Mouse (Mus musculus): ENCODE results near the gene Cpb2.

The Cpb2 gene

DNA sequence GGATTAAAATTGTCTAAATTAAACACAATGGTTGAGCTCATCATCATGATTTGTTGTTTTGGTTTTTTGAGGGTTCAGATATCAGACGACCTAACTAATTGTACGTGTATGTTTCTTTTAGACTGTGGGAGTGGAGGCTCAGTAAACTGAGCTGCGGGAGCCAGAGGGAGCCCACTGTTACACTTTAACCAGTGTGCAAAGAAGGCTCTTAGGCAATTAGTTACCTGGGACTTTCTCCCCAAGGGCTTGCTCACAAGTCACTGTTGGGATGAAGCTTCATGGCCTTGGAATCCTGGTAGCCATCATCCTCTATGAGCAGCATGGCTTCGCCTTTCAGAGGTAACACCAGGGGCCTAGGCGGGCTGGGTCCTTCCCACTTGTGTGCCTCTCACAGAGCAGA, at the start of gene Cpb2:
Cpb2 (plus strand) TSS at position 201 of the 400 bp plus-strand sequence.
- DNase-seq (ENCODE audit: extremely low spot score, low spot score) = no peak

DNA sequence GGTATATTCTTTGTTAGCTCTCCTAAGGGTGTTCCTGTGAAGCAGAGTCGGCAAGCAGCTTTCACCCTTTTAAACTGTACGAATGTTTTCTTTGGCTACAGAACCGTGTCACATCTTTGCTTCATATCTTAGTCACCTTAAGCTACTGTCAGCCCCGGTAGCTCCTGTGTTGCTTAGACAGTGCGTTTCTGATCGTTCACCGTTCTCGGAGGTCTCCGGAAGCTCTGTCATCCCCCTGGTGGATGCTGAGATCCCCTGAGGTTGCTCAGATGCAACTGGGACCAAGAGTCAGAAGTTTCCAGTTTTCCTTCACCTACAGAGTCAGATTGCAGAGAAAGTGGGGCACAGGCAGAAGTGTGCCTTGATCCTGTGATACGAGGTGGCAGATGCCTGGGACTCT, 49.7 kb upstream of the Cpb2 start:
- no peak for DNase-seq (ENCODE audit: extremely low spot score, low spot score)

DNA sequence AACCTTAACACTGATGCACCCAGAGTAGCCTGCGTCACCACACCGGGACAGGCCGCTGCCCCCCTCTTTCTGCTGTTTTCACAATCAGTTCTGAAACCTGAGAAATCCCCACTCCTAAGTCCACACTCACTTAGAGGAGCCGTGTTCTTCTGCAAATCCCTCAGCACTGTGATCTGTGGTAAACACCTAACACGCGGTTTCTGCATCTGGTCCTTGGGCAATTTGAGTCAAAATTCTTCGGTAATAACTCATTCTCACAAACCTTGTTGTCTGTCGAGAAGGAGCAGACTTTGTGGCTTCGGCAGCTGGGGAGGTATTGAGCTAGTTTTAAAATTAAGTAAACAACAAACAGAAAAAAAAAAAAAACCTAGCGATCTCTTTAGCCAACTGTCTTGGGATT, 49.2 kb upstream of the Cpb2 start:
- no peak for DNase-seq (ENCODE audit: extremely low spot score, low spot score)

DNA sequence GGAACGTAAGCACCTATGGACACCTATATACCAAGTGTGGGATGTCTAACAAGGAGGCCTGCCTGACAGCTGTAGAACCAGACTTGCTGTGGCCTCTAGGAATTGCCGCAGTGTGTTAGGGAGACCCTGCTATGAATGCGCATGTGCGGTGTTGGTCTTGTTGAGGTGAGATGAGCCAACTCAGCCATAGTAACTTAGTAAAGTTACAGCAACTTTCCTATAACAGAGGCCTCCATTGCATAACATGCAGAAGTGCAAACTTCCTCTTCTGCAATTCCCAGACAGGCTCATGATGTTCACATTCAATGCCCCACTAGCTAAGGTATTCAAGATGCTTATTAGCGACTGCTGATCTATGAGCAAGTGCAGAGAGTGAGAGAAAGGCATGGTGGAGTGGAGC, 46.6 kb upstream of the Cpb2 start:
- DNase-seq (ENCODE audit: extremely low spot score, low spot score) = no peak

DNA sequence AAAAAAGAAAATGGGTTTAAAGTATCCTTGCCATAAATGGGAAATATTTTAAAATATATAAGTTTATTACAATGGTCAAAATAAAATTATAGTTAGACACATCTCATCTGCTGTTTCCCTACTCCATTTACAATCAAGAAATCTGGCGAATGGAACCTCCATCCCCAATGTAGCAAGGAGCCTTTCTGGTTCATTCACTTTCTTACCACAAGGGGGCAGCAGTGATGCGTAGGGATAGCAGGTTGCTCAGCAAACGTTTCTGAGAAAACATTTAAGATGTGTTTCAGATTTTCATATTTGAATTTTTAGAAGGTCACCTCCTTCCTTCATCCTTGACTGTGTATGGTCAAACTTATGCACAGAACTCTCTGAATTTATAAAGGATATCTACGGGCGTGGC, 45.1 kb upstream of the Cpb2 start:
- DNase-seq (ENCODE audit: extremely low spot score, low spot score) = peak; percentile 62

DNA sequence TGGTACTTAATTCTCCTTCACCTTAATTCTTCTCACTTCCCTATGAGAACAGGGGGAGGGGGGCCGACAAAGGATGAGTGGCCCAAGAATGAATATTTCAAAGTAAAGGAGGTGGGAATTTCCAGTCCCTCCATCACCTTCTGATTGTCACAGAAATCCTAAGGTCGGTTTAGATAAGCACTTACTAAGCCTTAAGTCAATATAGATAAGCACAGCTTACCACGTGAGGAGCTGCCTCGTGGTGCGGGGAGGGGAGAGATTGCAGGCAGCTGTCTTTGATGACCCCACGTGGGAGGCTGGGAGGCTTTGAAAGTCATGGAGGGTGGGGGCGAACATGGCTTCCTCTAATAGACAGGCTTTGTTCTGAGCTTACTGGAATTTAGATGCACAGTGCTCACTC, 44.4 kb upstream of the Cpb2 start:
- no peak for DNase-seq (ENCODE audit: extremely low spot score, low spot score)

DNA sequence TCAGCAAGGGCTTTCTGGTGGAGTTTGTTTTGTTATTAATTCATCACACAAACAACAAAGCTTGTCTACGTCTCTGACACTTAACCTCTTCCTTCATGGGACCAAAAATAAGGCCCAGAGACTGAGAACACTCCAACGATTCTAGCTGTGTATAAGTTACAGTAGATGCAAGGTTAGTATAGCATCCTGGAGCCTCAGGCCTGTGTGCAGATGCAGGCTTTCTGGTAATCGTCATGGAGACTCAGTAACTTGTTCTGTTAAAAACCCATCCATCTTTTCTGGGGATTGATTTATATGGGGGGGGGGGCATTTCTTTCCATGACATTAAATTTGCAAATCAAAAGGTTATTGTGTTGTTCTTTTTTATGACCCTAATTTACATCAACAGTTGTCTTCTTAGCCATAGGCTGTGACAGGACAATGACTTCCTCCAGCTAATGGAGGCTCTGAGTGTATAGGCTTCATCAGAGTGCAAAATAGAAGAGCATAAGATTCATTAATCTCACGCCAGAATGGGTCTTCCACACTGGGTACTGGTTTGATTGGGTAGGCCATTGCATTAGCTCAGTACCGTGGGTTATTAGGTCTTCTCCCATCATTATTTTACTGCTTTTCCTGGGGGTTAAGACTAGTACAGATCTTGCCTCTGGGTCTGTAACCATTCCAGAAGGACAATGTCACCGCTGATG, 36.6 kb upstream of the Cpb2 start:
- DNase-seq (ENCODE audit: extremely low spot score, low spot score) = no peak

DNA sequence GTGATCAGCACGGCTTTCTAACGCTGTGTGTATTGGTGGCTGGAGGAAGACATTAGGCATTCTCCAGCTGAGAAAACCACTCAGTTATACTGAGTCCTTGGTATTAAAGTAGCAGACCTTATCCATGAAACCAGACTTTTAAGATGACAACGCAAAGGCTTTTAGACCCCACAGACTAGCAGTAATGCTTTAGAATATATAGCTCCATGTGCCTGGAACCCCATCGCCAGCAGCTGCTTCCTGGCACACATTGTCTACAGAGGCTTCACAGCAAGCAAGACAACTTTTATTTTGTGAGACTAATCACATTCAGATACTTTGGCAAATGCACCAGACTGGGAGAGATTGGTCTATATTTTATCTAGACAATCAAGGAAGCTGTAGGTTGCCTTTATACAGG, 35.8 kb upstream of the Cpb2 start:
- no peak for DNase-seq (ENCODE audit: extremely low spot score, low spot score)

DNA sequence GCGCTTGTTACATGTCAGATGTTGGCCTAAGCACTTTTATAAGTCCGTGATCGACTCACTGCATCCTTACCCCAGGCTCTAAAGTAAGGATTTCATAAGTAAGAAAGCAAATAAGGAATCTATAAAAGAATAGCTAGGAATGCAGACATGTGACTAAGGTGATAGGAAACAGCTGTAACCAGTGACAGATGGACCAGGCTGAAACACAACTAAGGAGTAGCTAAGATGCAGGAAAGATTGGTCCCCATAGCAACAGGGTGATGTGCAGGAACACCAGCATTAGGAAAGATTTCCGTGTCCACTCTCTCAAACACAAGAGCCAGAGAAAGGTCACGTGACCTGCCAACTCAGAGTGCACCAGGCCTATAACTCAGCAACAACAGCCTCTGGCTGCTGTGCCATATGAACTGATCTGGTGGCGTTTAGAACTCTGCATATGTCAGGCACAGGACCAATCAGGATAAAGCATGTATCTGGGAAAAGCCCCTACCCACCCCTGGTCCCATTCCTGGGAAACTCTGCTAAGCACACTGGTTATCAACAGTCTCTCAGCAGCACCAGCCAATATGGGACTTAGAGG, 33.4 kb upstream of the Cpb2 start:
- no peak for DNase-seq (ENCODE audit: extremely low spot score, low spot score)

DNA sequence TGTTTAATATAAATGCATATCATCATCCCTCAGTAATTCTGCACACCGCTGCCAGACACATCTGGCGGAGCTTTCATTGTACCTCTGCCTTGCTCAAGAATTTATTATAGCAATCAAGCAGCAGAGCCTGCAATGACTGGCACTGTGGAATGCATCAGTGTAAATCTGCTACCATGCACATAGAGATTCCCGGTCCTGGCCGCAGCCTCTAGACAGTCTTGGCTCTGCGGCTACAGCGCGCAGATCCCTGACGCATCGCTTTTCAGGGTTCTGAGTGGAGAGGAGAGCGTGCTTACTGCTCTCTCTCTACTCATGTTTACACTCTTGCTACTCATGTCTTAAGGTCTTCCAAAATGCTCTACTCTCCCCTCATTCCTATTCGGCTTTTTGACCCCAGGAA, 28.3 kb upstream of the Cpb2 start:
- no peak for DNase-seq (ENCODE audit: extremely low spot score, low spot score)

DNA sequence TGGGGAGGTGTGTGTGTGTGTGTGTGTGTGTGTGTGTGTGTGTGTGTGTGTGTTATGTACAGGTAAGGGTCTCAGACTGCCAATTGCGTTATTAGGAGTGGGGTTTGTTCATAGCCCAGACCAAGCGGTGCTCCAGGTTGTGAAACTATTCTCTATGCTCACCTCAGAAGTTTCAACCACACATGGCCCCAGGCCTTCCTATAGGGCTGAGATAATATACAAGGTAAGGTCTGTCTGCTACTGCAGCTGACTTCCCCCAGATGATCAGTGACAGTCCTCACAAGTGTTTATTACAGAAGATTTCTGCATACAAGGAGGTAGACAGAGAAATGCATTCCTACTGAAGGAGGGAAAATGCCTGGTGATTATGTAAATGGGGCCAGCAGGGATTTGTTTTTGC, 23.2 kb upstream of the Cpb2 start:
- DNase-seq (ENCODE audit: extremely low spot score, low spot score) = no peak

DNA sequence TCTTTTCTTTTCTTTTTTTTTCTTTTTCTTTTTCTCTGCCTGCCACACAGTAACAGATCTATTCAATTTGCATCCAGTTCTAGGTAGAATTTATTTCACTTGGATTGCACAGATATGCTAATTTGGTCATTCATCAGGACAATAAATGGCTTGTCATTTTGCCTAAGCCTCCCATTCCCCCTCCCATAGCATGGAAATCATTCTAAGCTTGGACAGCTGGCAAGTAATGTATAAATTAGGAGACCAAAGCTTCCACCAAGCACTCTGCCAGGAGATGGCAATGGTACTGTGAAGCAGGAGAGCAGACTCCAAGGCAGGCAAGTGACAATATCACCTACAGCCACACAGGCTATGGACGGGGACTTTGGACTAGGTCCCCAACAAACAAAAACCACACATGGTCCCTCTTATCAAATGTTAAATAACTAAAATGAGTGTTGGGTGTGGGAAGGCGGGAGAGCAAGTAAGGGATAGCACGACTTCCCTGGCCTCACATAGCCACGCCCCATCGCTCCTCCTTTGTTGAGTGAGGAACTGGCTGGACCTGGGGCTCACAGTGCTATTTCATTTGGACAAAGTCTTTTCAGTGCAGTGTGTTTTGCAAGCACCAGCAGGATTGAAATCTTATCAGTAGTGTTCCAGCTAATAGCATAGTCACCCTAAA, 22.7 kb upstream of the Cpb2 start:
- no peak for DNase-seq (ENCODE audit: extremely low spot score, low spot score)

DNA sequence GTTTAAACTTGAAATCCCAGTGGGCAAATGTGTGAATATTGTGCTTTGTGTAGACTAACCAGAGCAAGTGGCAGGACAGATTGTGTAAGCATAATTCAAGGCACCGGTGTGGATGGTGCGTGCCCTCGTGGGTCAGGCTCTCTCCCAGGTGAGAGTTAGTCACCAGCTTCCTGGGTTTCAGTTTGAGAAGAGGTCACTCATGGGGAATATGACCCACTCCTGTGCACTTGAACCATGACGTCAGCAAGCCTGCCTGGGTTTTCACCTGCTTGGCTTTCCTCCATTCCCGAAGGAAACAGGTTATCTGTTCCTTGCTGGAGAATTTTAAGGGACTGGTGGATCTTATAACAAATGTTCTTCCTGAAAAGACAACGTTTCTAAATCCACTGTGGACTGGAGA, 19.7 kb upstream of the Cpb2 start:
- DNase-seq (ENCODE audit: extremely low spot score, low spot score) = no peak

DNA sequence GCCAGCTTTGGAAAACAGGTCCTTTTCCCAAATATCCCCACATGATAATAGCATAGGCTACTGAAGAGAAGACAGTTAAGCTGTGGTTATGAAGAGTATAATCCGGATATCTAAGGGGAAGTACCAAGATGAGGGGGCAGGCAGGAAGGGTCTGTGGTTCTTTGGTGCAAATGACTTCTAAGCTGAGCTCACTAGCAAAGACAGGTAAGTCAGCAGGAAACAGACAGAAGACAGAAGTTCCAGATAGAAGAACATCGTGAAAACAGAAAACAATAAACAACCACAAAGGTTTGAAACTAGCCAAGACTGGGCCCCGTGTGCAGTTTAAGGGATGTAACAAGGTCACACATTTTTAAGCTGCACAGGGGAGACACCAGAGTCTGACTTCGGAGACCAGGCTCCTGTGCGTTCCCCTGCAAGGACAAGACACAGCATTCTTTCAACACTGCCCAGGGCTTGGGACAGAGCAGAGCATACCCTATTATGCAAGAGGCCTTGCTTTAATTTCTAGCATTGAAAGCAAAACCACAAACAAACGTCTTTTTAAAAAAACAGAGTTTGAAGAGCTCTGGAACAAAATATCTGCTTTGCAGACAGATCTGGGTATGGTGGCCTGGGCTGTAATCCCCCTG, 14.5 kb upstream of the Cpb2 start:
- DNase-seq (ENCODE audit: extremely low spot score, low spot score) = no peak

DNA sequence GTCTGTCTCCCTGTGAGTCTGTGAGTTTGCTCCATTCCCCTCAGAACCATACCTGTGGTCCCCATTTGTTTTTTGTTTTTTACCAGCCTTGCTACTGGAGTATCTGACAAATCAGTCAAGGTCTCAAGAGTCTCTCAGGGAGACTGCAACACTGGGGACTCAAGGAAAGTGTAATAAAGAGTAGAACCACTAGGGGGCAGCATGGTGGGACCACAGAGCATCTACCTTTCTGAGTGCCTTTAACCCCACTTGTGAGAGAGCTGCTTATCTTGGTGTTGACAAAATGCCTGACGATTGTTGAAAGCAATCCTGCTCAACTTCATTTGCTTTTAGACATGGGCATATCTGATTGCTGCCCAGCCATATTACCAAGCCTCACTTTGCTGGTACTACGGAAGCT, 12.3 kb upstream of the Cpb2 start:
- peak; percentile 26 for DNase-seq (ENCODE audit: extremely low spot score, low spot score)

DNA sequence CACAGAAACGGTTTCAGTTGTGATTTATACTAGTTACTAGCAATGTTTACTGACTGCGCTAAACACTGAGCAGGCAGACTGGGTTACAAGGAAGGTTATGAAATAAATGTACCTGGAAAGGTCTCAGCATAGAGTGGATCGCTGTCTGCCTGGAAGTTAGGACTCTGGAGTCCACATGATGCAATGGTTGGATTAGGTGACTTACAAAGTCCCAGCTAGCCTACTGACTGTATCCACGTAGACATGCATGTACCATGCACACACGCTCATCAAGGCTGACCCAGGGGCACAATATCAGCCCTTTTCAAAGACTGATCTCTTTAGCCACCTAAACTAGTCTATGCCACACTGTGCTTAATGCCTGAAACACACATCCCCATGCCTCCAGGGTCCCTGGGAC, 9.0 kb upstream of the Cpb2 start:
- no peak for DNase-seq (ENCODE audit: extremely low spot score, low spot score)

DNA sequence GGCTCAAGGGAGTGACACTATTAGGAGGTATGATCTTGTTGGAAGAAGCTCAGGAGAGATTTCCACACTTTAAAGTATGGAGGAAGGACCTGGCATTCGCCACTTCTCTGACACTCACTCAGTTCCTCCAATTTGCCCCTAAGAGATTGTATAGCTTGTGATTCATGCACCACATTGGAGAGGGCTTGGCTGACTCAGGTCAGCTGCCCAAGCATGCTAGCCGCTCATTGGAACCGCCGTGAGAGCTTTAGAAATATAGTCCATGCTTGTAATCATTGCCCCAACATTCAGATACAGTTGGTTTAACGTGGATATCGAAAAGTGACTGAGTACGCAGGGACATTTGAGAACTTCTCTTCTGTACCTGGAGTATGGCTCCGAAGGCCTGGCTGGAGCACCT, 6.5 kb upstream of the Cpb2 start:
- DNase-seq (ENCODE audit: extremely low spot score, low spot score) = peak; percentile 23

DNA sequence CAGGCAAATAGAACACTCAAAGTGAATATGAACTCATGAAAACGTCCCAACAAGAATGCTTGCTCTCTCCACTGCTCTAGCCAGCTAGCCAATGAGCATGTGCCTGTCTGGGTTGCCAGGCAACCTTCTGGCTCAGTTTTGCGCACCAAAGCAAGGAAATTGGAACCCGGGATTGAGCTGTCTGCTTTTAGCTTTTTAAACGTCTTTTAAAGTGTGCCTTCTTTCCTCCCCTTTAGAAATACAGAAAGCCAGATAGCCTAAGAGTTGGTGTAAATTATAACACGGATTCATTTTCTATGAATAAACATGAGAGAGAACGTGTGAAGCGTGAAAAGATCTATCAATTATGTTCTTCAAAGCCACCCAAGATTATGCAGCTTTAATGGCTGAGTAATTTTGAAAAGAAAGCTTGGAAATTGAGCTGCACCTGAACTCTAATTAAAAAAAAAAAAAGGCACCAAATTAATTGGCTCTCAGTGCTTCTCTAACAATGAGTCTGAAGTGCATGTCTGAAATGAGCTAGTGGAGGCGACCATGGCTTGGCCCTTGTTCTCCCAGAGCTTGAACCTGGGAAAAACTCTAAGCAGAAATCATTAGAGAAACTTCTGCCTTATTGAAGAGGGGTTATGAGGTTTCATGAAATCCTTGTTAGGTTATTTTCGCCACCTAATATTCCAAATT, 6.0 kb upstream of the Cpb2 start:
- DNase-seq (ENCODE audit: extremely low spot score, low spot score) = peak; percentile 29

DNA sequence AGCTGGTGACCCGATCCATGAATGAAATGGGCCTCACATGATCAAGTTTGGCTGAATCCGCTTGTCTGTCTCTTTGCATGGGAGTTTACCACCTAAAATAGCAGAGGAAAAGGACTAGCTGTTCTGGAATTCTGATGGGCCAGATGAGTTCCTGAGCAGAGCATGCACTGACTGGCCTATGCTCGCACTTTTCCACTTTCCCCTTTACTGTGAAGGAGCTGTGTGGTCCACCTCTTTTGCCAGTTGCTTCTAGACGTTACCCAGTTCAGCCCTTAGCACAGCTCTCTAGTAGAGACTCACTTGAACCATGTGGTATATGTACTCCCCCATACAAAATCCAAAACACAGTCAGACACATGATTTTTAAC, 5.5 kb upstream of the Cpb2 start:
- DNase-seq (ENCODE audit: extremely low spot score, low spot score) = no peak

DNA sequence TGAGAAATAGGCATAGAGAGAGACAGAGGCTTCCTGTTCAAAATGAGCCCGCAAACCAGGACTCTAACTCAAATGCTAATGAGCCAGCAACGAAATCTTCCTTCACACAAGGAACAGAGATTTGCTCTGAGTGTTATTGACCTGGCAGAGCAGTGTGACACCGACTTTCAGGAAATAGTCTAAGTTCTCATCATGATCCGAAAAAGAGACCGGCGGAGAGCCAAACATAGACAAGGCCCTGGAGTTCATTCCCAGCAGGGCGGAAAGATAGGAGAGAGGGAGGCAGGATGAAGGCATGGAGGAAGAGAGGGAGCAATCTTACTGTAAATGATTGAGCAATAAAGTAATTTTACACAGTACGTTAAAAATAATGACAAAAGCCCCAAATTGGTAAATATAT, 5.0 kb upstream of the Cpb2 start:
- DNase-seq (ENCODE audit: extremely low spot score, low spot score) = no peak

DNA sequence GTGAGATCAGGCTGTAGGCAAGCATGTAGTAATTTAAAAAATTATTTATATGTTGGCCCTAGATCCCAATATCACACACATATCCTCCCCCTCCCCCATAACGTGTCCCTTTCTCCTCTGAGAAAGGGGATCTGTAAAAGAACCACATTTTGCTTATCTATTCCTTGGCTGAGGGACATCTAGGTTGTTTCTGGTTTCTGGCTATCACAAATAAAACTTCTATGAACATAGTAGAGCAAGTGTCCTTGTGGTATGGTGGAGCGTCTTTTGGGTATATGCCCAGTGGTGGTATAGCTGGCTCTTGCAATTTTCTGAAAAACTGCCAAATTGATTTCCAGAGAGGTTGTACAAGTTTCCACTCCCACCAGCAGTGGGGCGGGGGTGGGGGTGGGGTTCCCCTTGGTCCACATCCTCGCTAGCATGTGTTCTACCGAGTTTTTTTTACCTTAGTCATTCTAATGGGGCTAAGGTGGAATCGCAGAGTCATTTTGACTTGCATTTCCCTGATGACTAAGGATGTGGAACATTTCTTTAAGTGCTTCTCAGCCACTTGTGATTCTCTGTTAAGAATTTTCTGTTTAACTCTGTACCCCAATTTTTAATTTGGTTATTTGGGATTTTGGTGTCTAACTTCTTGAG, 3.9 kb upstream of the Cpb2 start:
- DNase-seq (ENCODE audit: extremely low spot score, low spot score) = no peak
